Mouse (Mus musculus) liver, postnatal 0 days (tissue): Measurements from ENCODE around the gene Nav2.

ENCODE experiments used
- CTCF ChIP-seq: sonication (generic); IDR thresholded peaks from 2 replicates; pipeline ENCODE4 v1.5.1; 2016; ENCODE audit warnings: antibody characterized with exemption, low read depth
- EP300 ChIP-seq: IDR thresholded peaks from 2 replicates; pipeline ENCODE4 v1.6.1; 2016; ENCODE audit warnings: antibody characterized with exemption, low read depth, mild to moderate bottlenecking

GRCm38 (mm10) chr7:49597776-49598175 lies 689.3 kb downstream of the Nav2 start:
- TF ChIP-seq EP300 = no peak
- no peak for TF ChIP-seq CTCF
